16 mouse cellular contexts compared by ENCODE assay signal in the genomic region with DNA sequence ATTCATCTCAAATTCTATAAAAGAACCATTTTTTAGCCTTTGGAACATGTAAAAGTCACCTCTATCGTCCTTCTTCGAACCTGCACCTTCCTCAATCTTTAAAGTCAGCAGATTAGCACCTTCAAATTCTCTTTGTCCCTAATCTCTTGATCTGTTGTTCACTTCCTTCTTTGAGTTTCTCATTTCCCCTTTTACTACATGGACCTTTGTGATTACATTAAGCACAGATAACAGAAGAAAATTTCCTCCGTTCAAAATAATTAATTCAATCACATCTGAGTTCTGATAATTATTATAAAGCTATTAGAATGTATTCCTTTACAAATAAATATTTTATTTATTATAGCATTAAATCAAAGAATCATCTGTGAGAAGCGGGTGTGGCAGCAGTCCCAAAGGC.
"Had no signal": no experiment of that assay in that cellular context is flagged by ENCODE, and none has a peak within 500 bp of the region (broad histone marks: within the 10 kb centered on the region; RNA-seq: fewer than 3 reads in every experiment).

No protein-coding gene starts in this region.

- H3K27ac ChIP-seq: neural tube, embryonic 13.5 days; neural tube, embryonic 15.5 days; stomach, embryonic 15.5 days; stomach, postnatal 0 days had no signal

- DNase-seq: retina, postnatal 1 day; right cerebral cortex, adult 18-20 months; right cerebral cortex, postnatal 14 days; right cerebral cortex, postnatal 25 days; right cerebral cortex, postnatal 4 days; spleen, adult 18-20 months; thymus, adult 18-20 months; thymus, adult 2 months; thymus, postnatal 14 days; thymus, postnatal 25 days; thymus, postnatal 36 days; thymus, postnatal 4 days had no signal

- H3K9me3 ChIP-seq: neural tube, embryonic 13.5 days; neural tube, embryonic 15.5 days; stomach, embryonic 15.5 days had no signal

- H3K4me2 ChIP-seq: neural tube, embryonic 13.5 days; neural tube, embryonic 15.5 days; stomach, embryonic 15.5 days had no signal

- H3K36me3 ChIP-seq: neural tube, embryonic 13.5 days; neural tube, embryonic 15.5 days; stomach, embryonic 15.5 days had no signal

- H3K9ac ChIP-seq: neural tube, embryonic 13.5 days; neural tube, embryonic 15.5 days; stomach, embryonic 15.5 days had no signal

- H3K4me1 ChIP-seq: neural tube, embryonic 13.5 days; neural tube, embryonic 15.5 days; stomach, embryonic 15.5 days had no signal

- H3K4me3 ChIP-seq: neural tube, embryonic 13.5 days; neural tube, embryonic 15.5 days; stomach, embryonic 15.5 days had no signal

- H3K27me3 ChIP-seq: neural tube, embryonic 13.5 days; neural tube, embryonic 15.5 days; stomach, embryonic 15.5 days had no signal
